Mouse (Mus musculus): Measurements from ENCODE around the gene P2ry14. TPM values are rescaled to one million over a fixed set of nuclear protein-coding genes. Genes with fewer than 3 reads are reported as not detected.

P2ry14 gene
- total RNA-seq, 1 experiment = 0.18 TPM

DNA sequence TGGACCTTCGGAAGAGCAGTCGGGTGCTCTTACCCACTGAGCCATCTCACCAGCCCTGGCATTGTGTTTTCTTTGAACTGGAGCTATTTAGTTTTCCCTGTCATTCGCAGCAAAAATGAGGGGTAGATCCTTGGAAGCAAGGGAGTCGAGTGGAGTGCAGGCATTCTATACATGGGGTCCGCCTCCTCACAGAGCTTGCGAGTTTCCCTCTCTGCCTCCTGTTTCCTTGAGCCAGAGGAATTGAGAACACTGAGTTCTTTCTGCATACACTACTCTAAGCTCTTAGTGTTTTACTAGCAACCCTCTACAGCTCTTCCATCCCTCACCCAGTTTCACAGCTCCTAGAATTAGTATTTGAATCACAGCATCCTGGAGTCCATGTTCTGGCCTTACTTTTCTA lies 2.0 kb upstream of the P2ry14 start:
- in situ Hi-C loops (cut with MboI; ENCODE audit: low sequenced_read_pairs in 2 of 2, unreplicated experiment in 2 of 2) = no loop called here
- no peak for DNase-seq (ENCODE audit: low read depth, low spot score)
- no peaks in the 10 kb centered on the region for H3K36me3 ChIP-seq (ENCODE audit: control insufficient read depth, insufficient read depth, low read length, poor library complexity, severe bottlenecking)
- no peak overlapping the region for H3K27ac ChIP-seq (ENCODE audit: insufficient read depth, low read depth, low read length, poor library complexity, severe bottlenecking)
- H3K9me3 ChIP-seq (ENCODE audit: control insufficient read depth, insufficient read depth, low read depth, low read length) = no peaks in the 10 kb centered on the region
- H3K9ac ChIP-seq (ENCODE audit: insufficient read depth, low read depth, low read length, poor library complexity, severe bottlenecking) = no peak overlapping the region
- H3K4me3 ChIP-seq (ENCODE audit: insufficient read depth in 1 of 2, low read depth in 1 of 2, low read length in 2 of 2, poor library complexity in 1 of 2, severe bottlenecking in 1 of 2) = no peak overlapping the region
- no peak for TF ChIP-seq MAFK (IDR thresholded peaks at IDR 0.05; ENCODE audit: insufficient read depth, low read depth, low read length)
- no peak for TF ChIP-seq CHD2 (IDR thresholded peaks at IDR 0.05; ENCODE audit: low read depth, low read length)
- TF ChIP-seq ZC3H11A (IDR thresholded peaks at IDR 0.05; ENCODE audit: borderline replicate concordance, low read depth, low read length) = no peak
- no peak for TF ChIP-seq HCFC1 (IDR thresholded peaks at IDR 0.05; ENCODE audit: borderline replicate concordance, insufficient read depth, low read length)
- TF ChIP-seq ZNF384 (IDR thresholded peaks at IDR 0.05; ENCODE audit: low read depth, low read length) = no peak
- no peaks in the 10 kb centered on the region for H3K4me1 ChIP-seq (ENCODE audit: control insufficient read depth in 2 of 2, insufficient read depth in 2 of 2, low read length in 2 of 2, poor library complexity in 1 of 2)

DNA sequence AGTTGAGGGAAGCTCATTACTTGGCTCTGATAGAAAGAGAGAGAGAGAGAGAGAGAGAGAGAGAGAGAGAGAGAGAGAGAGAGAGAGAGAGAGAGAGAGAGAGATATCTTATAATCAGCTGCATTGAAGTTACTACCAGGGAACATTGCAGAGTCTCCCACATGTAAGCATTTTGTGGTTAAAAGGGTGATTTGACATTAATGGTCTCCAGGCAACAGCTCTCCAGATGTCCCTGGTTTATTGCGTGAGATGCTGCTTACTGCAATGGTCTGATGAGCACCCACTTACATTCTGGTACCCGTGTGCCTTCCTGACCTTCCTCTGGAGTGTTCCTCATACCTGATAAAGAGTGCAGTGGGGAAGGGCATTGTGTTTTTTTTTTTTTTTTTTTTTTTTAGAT lies 1.5 kb upstream of the P2ry14 start:
- in situ Hi-C loops (cut with MboI; ENCODE audit: low sequenced_read_pairs in 2 of 2, unreplicated experiment in 2 of 2) = no loop called here
- H3K36me3 ChIP-seq (ENCODE audit: control insufficient read depth, insufficient read depth, low read length, poor library complexity, severe bottlenecking) = no peaks in the 10 kb centered on the region
- H3K4me1 ChIP-seq (ENCODE audit: control insufficient read depth in 2 of 2, insufficient read depth in 2 of 2, low read length in 2 of 2, poor library complexity in 1 of 2) = no peaks in the 10 kb centered on the region
- no peak overlapping the region for H3K9ac ChIP-seq (ENCODE audit: insufficient read depth, low read depth, low read length, poor library complexity, severe bottlenecking)
- H3K4me3 ChIP-seq (ENCODE audit: insufficient read depth in 1 of 2, low read depth in 1 of 2, low read length in 2 of 2, poor library complexity in 1 of 2, severe bottlenecking in 1 of 2) = no peak overlapping the region
- TF ChIP-seq HCFC1 (IDR thresholded peaks at IDR 0.05; ENCODE audit: borderline replicate concordance, insufficient read depth, low read length) (no peak), ZNF384 (IDR thresholded peaks at IDR 0.05; ENCODE audit: low read depth, low read length) (no peak), CHD2 (IDR thresholded peaks at IDR 0.05; ENCODE audit: low read depth, low read length) (no peak), MAFK (IDR thresholded peaks at IDR 0.05; ENCODE audit: insufficient read depth, low read depth, low read length) (no peak), ZC3H11A (IDR thresholded peaks at IDR 0.05; ENCODE audit: borderline replicate concordance, low read depth, low read length) (no peak)
- H3K27ac ChIP-seq (ENCODE audit: insufficient read depth, low read depth, low read length, poor library complexity, severe bottlenecking) = no peak overlapping the region
- H3K9me3 ChIP-seq (ENCODE audit: control insufficient read depth, insufficient read depth, low read depth, low read length) = no peaks in the 10 kb centered on the region
- no peak for DNase-seq (ENCODE audit: low read depth, low spot score)

DNA sequence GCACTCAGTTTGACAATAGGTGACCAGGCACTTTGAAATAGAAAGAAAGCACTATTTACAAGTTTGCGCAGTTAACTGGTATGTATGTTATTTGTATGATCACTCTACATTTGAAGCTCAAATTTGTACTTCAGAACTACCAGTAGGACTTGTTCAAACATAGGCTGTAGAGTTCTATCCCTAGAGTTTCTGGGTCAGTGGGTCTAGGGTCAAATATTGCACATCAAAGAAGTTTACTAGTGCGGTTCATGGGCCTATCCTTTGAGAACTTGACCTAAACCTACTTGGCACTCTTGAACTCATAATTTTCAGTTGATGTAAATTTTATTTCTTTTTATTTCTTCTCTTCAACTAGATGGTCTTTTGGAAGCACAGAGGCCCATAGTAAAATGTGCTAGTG lies 2.8 kb downstream of the P2ry14 start:
- in situ Hi-C loops (cut with MboI; ENCODE audit: low sequenced_read_pairs in 2 of 2, unreplicated experiment in 2 of 2) = no loop called here

DNA sequence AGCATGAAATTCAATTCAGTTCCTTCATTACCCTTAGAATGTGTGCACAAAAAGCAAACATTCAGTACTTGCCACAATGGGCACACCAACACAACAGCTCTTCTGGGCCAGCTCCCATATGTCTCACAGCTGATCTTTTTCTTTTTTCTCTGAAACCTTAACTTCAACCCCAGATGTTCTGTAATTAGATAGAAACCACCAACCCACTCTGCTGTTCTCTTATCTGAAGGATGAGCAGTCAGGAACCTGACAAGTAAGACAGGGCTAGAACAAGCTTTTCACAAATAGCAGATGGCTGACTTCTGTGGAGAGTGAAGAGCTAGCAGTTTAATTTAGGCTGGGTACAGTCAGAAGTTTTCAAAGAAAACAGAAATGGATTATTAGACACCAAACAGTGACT lies 3.8 kb downstream of the P2ry14 start:
- Histone ChIP-seq H3K4me3 (ENCODE audit: insufficient read depth in 1 of 2, low read depth in 1 of 2, low read length in 2 of 2, poor library complexity in 1 of 2, severe bottlenecking in 1 of 2) (no peak overlapping the region), H3K27ac (ENCODE audit: insufficient read depth, low read depth, low read length, poor library complexity, severe bottlenecking) (no peak overlapping the region), H3K4me1 (ENCODE audit: control insufficient read depth in 2 of 2, insufficient read depth in 2 of 2, low read length in 2 of 2, poor library complexity in 1 of 2) (no peaks in the 10 kb centered on the region), H3K9me3 (ENCODE audit: control insufficient read depth, insufficient read depth, low read depth, low read length) (no peaks in the 10 kb centered on the region), H3K36me3 (ENCODE audit: control insufficient read depth, insufficient read depth, low read length, poor library complexity, severe bottlenecking) (no peaks in the 10 kb centered on the region), H3K9ac (ENCODE audit: insufficient read depth, low read depth, low read length, poor library complexity, severe bottlenecking) (no peak overlapping the region)
- DNase-seq (ENCODE audit: low read depth, low spot score) = no peak
- TF ChIP-seq ZC3H11A (IDR thresholded peaks at IDR 0.05; ENCODE audit: borderline replicate concordance, low read depth, low read length) = no peak
- no peak for TF ChIP-seq CHD2 (IDR thresholded peaks at IDR 0.05; ENCODE audit: low read depth, low read length)
- TF ChIP-seq ZNF384 (IDR thresholded peaks at IDR 0.05; ENCODE audit: low read depth, low read length) = no peak
- no peak for TF ChIP-seq MAFK (IDR thresholded peaks at IDR 0.05; ENCODE audit: insufficient read depth, low read depth, low read length)
- no peak for TF ChIP-seq HCFC1 (IDR thresholded peaks at IDR 0.05; ENCODE audit: borderline replicate concordance, insufficient read depth, low read length)
- in situ Hi-C loops (cut with MboI; ENCODE audit: low sequenced_read_pairs in 2 of 2, unreplicated experiment in 2 of 2) = no loop called here

More for the DNA sequence above, 2.8 kb downstream of the P2ry14 start:
- Histone ChIP-seq H3K36me3 (ENCODE audit: control insufficient read depth, insufficient read depth, low read length, poor library complexity, severe bottlenecking) (no peaks in the 10 kb centered on the region), H3K9ac (ENCODE audit: insufficient read depth, low read depth, low read length, poor library complexity, severe bottlenecking) (no peak overlapping the region), H3K4me3 (ENCODE audit: insufficient read depth in 1 of 2, low read depth in 1 of 2, low read length in 2 of 2, poor library complexity in 1 of 2, severe bottlenecking in 1 of 2) (no peak overlapping the region), H3K9me3 (ENCODE audit: control insufficient read depth, insufficient read depth, low read depth, low read length) (no peaks in the 10 kb centered on the region), H3K4me1 (ENCODE audit: control insufficient read depth in 2 of 2, insufficient read depth in 2 of 2, low read length in 2 of 2, poor library complexity in 1 of 2) (no peaks in the 10 kb centered on the region), H3K27ac (ENCODE audit: insufficient read depth, low read depth, low read length, poor library complexity, severe bottlenecking) (no peak overlapping the region)
- TF ChIP-seq ZNF384 (IDR thresholded peaks at IDR 0.05; ENCODE audit: low read depth, low read length) = no peak
- TF ChIP-seq HCFC1 (IDR thresholded peaks at IDR 0.05; ENCODE audit: borderline replicate concordance, insufficient read depth, low read length) = no peak
- no peak for TF ChIP-seq ZC3H11A (IDR thresholded peaks at IDR 0.05; ENCODE audit: borderline replicate concordance, low read depth, low read length)
- TF ChIP-seq MAFK (IDR thresholded peaks at IDR 0.05; ENCODE audit: insufficient read depth, low read depth, low read length) = no peak
- TF ChIP-seq CHD2 (IDR thresholded peaks at IDR 0.05; ENCODE audit: low read depth, low read length) = no peak
- DNase-seq (ENCODE audit: low read depth, low spot score) = no peak

DNA sequence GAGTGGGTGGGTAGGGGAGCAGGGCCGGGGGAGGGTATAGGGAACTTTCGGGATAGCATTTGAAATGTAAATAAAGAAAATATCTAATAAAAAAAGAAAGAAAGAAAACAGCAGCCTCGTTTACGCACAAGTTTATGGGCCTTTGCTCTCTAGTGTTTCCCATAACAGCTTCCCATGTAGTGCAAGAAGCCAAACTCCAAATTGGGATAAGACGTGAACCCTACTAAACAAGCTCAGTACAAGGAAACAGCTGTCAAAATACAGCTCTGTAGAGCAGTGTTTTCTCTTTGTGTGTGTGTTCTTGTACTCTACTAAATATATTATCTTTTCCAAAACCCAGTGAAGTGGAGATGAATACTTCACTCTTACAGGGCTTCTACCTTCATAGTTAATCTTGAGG lies 8.2 kb downstream of the P2ry14 start:
- no peaks in the 10 kb centered on the region for H3K9me3 ChIP-seq (ENCODE audit: control insufficient read depth, insufficient read depth, low read depth, low read length)
- H3K4me1 ChIP-seq (ENCODE audit: control insufficient read depth in 2 of 2, insufficient read depth in 2 of 2, low read length in 2 of 2, poor library complexity in 1 of 2) = no peaks in the 10 kb centered on the region
- H3K27ac ChIP-seq (ENCODE audit: insufficient read depth, low read depth, low read length, poor library complexity, severe bottlenecking) = no peak overlapping the region
- H3K36me3 ChIP-seq (ENCODE audit: control insufficient read depth, insufficient read depth, low read length, poor library complexity, severe bottlenecking) = no peaks in the 10 kb centered on the region
- in situ Hi-C loops (cut with MboI; ENCODE audit: low sequenced_read_pairs in 2 of 2, unreplicated experiment in 2 of 2) = no loop called here
- H3K9ac ChIP-seq (ENCODE audit: insufficient read depth, low read depth, low read length, poor library complexity, severe bottlenecking) = no peak overlapping the region
- TF ChIP-seq ZNF384 (IDR thresholded peaks at IDR 0.05; ENCODE audit: low read depth, low read length) (no peak), ZC3H11A (IDR thresholded peaks at IDR 0.05; ENCODE audit: borderline replicate concordance, low read depth, low read length) (no peak), CHD2 (IDR thresholded peaks at IDR 0.05; ENCODE audit: low read depth, low read length) (no peak)
- DNase-seq (ENCODE audit: low read depth, low spot score) = no peak
- H3K4me3 ChIP-seq (ENCODE audit: insufficient read depth in 1 of 2, low read depth in 1 of 2, low read length in 2 of 2, poor library complexity in 1 of 2, severe bottlenecking in 1 of 2) = no peak overlapping the region
